ENCODE assay signal across 22 mouse cellular contexts in the genomic region with DNA sequence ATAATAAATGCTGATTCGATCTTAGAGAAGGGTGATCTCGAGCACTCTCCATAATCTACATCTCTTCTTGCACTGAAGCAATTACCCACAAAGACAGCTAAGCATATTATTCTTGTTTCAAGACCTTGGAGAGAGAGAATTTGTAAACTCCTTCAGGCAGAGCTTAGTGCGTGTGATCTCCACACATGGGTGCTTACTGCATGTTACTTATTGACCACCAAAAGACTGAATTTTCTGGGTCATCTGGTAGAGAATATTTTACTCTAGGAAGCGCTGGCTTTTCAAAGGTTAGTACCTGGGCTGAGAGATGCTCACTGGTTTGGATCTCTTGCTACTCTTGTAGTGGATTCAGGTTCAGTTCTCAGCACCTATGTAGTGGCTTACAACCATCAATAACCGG.
"Had no signal": no experiment of that assay in that cellular context is flagged by ENCODE, and none has a peak within 500 bp of the region (broad histone marks: within the 10 kb centered on the region; RNA-seq: fewer than 3 reads in every experiment).

No protein-coding gene starts in this region.

- H3K4me1 ChIP-seq: intestine, embryonic 15.5 days; limb, embryonic 13.5 days; liver, embryonic 15.5 days; midbrain, embryonic 15.5 days; neural tube, embryonic 12.5 days; neural tube, embryonic 15.5 days had no signal

- H3K36me3 ChIP-seq: midbrain, embryonic 10.5 days; midbrain, embryonic 15.5 days had no signal

- H3K27me3 ChIP-seq: intestine, embryonic 15.5 days; limb, embryonic 13.5 days; liver, embryonic 12.5 days; liver, embryonic 15.5 days; lung, embryonic 15.5 days; megakaryocyte, embryonic 14.5 days; midbrain, embryonic 15.5 days; neural tube, embryonic 12.5 days; neural tube, embryonic 15.5 days had no signal

- H3K9ac ChIP-seq: intestine, embryonic 15.5 days; limb, embryonic 13.5 days; liver, embryonic 12.5 days; liver, embryonic 15.5 days; lung, embryonic 15.5 days; midbrain, embryonic 15.5 days; neural tube, embryonic 12.5 days; neural tube, embryonic 15.5 days had no signal

- ATAC-seq: intestine, embryonic 15.5 days; liver, embryonic 12.5 days; midbrain, embryonic 15.5 days had no signal

- DNase-seq: liver; lung, adult 18-20 months; lung, postnatal 10 days; lung, postnatal 36 days; right cerebral cortex, adult 18-20 months; right cerebral cortex, postnatal 14 days; right cerebral cortex, postnatal 4 days; thymus, adult 2 months; thymus, postnatal 14 days; thymus, postnatal 4 days had no signal

- H3K9me3 ChIP-seq: intestine, embryonic 15.5 days; limb, embryonic 10.5 days; limb, embryonic 13.5 days; liver, embryonic 12.5 days; liver, embryonic 15.5 days; lung, embryonic 15.5 days; megakaryocyte, embryonic 14.5 days; midbrain, embryonic 10.5 days; midbrain, embryonic 15.5 days; neural tube, embryonic 12.5 days; neural tube, embryonic 15.5 days had no signal

- H3K4me3 ChIP-seq: intestine, embryonic 15.5 days; limb, embryonic 10.5 days; limb, embryonic 13.5 days; liver, embryonic 12.5 days; liver, embryonic 15.5 days; lung, embryonic 15.5 days; megakaryocyte, embryonic 14.5 days; midbrain, embryonic 10.5 days; midbrain, embryonic 15.5 days; neural tube, embryonic 12.5 days; neural tube, embryonic 15.5 days had no signal

- H3K4me2 ChIP-seq: intestine, embryonic 15.5 days; limb, embryonic 13.5 days; liver, embryonic 12.5 days; liver, embryonic 15.5 days; lung, embryonic 15.5 days; midbrain, embryonic 15.5 days; neural tube, embryonic 12.5 days; neural tube, embryonic 15.5 days had no signal

- H3K27ac ChIP-seq: intestine, embryonic 15.5 days; limb, embryonic 10.5 days; limb, embryonic 13.5 days; liver, embryonic 12.5 days; liver, embryonic 15.5 days; lung, embryonic 15.5 days; midbrain, embryonic 10.5 days; midbrain, embryonic 15.5 days; neural tube, embryonic 12.5 days; neural tube, embryonic 15.5 days; stomach, postnatal 0 days had no signal
